Mouse (Mus musculus): Measurements from ENCODE around the gene Dpp8. TPM values are rescaled to one million over a fixed set of nuclear protein-coding genes. Genes with fewer than 3 reads are reported as not detected.
"Not testable (repeated sequence)": the region's sequence is repeated elsewhere in the genome, so short reads cannot be mapped to it uniquely, and the experiment has no call there.

The Dpp8 gene
- 36.7 and 43.3 TPM in 2 replicates for polyA plus RNA-seq (2016; fragmentation: Nextera tagmentation; extraction: Ambion mirVana)

GRCm38 (mm10) chr9:65032269-65033108 lies at the start of gene Dpp8:
Dpp8 (plus strand) TSS chr9:65032414.
- no peaks in the 10 kb centered on the region for H3K9me3 ChIP-seq (replicated peaks)
- H3K27me3 ChIP-seq (ENCODE audit: low read depth, poor library complexity, severe bottlenecking), result no peaks in the 10 kb centered on the region
- H3K27ac ChIP-seq, result peak within 1 kb of the TSS; percentile 96
- peaks cover 13% of the 10 kb centered on the region for H3K4me1 ChIP-seq
- DNase-seq (ENCODE audit: low spot score), result peak; percentile 96
- peak within 1 kb of the TSS; percentile 97 for H3K4me3 ChIP-seq
- under 1% methylated on average over 85 of the region's 85 CpGs for WGBS
- peaks cover 23% of the 10 kb centered on the region for H3K36me3 ChIP-seq

- H3K36me3 ChIP-seq, result peaks cover 100% of the 10 kb centered on the region
- no peaks in the 10 kb centered on the region for H3K4me1 ChIP-seq
- H3K4me3 ChIP-seq, result no peak overlapping the region
- H3K9me3 ChIP-seq (replicated peaks), result no peaks in the 10 kb centered on the region
- H3K27me3 ChIP-seq (ENCODE audit: low read depth, poor library complexity, severe bottlenecking), result no peaks in the 10 kb centered on the region
- WGBS, result 87% methylated on average over 8 of the region's 8 CpGs
- no peak overlapping the region for H3K27ac ChIP-seq
- no peak for DNase-seq (ENCODE audit: low spot score)
Measured at GRCm38 (mm10) chr9:64985037-64985794, 47.0 kb upstream of the Dpp8 start.

GRCm38 (mm10) chr9:64985807-64986206 lies 46.4 kb upstream of the Dpp8 start:
- no peak overlapping the region for H3K4me3 ChIP-seq
- no peaks in the 10 kb centered on the region for H3K27me3 ChIP-seq (ENCODE audit: low read depth, poor library complexity, severe bottlenecking)
- 93% methylated on average over 9 of the region's 9 CpGs for WGBS
- H3K36me3 ChIP-seq, result peaks cover 100% of the 10 kb centered on the region
- no peak for DNase-seq (ENCODE audit: low spot score)
- no peaks in the 10 kb centered on the region for H3K4me1 ChIP-seq
- H3K9me3 ChIP-seq (replicated peaks), result no peaks in the 10 kb centered on the region
- no peak overlapping the region for H3K27ac ChIP-seq

GRCm38 (mm10) chr9:64987651-64988050 lies 44.6 kb upstream of the Dpp8 start:
- DNase-seq (ENCODE audit: low spot score), result no peak
- H3K36me3 ChIP-seq, result peaks cover 100% of the 10 kb centered on the region
- WGBS, result 87% methylated on average over 2 of the region's 2 CpGs

GRCm38 (mm10) chr9:64988443-64988842 lies 43.8 kb upstream of the Dpp8 start:
- WGBS, result 88% methylated on average over 6 of the region's 6 CpGs
- H3K36me3 ChIP-seq, result peaks cover 99% of the 10 kb centered on the region
- H3K27ac ChIP-seq, result no peak overlapping the region
- H3K27me3 ChIP-seq (ENCODE audit: low read depth, poor library complexity, severe bottlenecking), result no peaks in the 10 kb centered on the region
- H3K9me3 ChIP-seq (replicated peaks), result no peaks in the 10 kb centered on the region
- no peak for DNase-seq (ENCODE audit: low spot score)
- H3K4me1 ChIP-seq, result no peaks in the 10 kb centered on the region
- H3K4me3 ChIP-seq, result no peak overlapping the region

More at GRCm38 (mm10) chr9:64987651-64988050, 44.6 kb upstream of the Dpp8 start:
- Histone ChIP-seq H3K4me3 (no peak overlapping the region), H3K9me3 (replicated peaks) (no peaks in the 10 kb centered on the region), H3K27ac (no peak overlapping the region), H3K27me3 (ENCODE audit: low read depth, poor library complexity, severe bottlenecking) (no peaks in the 10 kb centered on the region), H3K4me1 (no peaks in the 10 kb centered on the region)

- Histone ChIP-seq H3K27me3 (ENCODE audit: low read depth, poor library complexity, severe bottlenecking) (no peaks in the 10 kb centered on the region), H3K36me3 (peaks cover 97% of the 10 kb centered on the region), H3K4me3 (no peak overlapping the region), H3K27ac (no peak overlapping the region), H3K9me3 (replicated peaks) (no peaks in the 10 kb centered on the region), H3K4me1 (no peaks in the 10 kb centered on the region)
- no peak for DNase-seq (ENCODE audit: low spot score)
- WGBS, result 91% methylated on average over 7 of the region's 7 CpGs
Measured at GRCm38 (mm10) chr9:64990291-64990690, 41.9 kb upstream of the Dpp8 start.

GRCm38 (mm10) chr9:64995464-64995863 lies 36.8 kb upstream of the Dpp8 start:
- 94% methylated on average over 1 of the region's 1 CpGs for WGBS
- H3K36me3 ChIP-seq, result peaks cover 91% of the 10 kb centered on the region
- H3K4me1 ChIP-seq; DNase-seq (ENCODE audit: low spot score); H3K27me3 ChIP-seq (ENCODE audit: low read depth, poor library complexity, severe bottlenecking); H3K9me3 ChIP-seq (replicated peaks); H3K27ac ChIP-seq; H3K4me3 ChIP-seq: not testable (repeated sequence)

GRCm38 (mm10) chr9:65001481-65001880 lies 30.7 kb upstream of the Dpp8 start:
- DNase-seq (ENCODE audit: low spot score), result no peak
- 86% methylated on average over 4 of the region's 4 CpGs for WGBS
- Histone ChIP-seq H3K36me3 (peaks cover 90% of the 10 kb centered on the region), H3K4me1 (no peaks in the 10 kb centered on the region), H3K9me3 (replicated peaks) (no peaks in the 10 kb centered on the region), H3K4me3 (no peak overlapping the region), H3K27ac (no peak overlapping the region), H3K27me3 (ENCODE audit: low read depth, poor library complexity, severe bottlenecking) (no peaks in the 10 kb centered on the region)

GRCm38 (mm10) chr9:65005737-65006136 lies 26.5 kb upstream of the Dpp8 start:
- H3K9me3 ChIP-seq (replicated peaks), result no peaks in the 10 kb centered on the region
- no peak overlapping the region for H3K4me3 ChIP-seq
- no peaks in the 10 kb centered on the region for H3K27me3 ChIP-seq (ENCODE audit: low read depth, poor library complexity, severe bottlenecking)
- peaks cover 87% of the 10 kb centered on the region for H3K36me3 ChIP-seq
- WGBS, result 96% methylated on average over 8 of the region's 8 CpGs
- H3K4me1 ChIP-seq, result no peaks in the 10 kb centered on the region
- H3K27ac ChIP-seq, result no peak overlapping the region
- no peak for DNase-seq (ENCODE audit: low spot score)

GRCm38 (mm10) chr9:65010632-65011031 lies 21.6 kb upstream of the Dpp8 start:
- 93% methylated on average over 8 of the region's 8 CpGs for WGBS
- no peaks in the 10 kb centered on the region for H3K9me3 ChIP-seq (replicated peaks)
- no peak overlapping the region for H3K27ac ChIP-seq
- no peaks in the 10 kb centered on the region for H3K27me3 ChIP-seq (ENCODE audit: low read depth, poor library complexity, severe bottlenecking)
- no peaks in the 10 kb centered on the region for H3K4me1 ChIP-seq
- DNase-seq (ENCODE audit: low spot score), result no peak
- H3K4me3 ChIP-seq, result no peak overlapping the region
- peaks cover 54% of the 10 kb centered on the region for H3K36me3 ChIP-seq

- H3K27ac ChIP-seq, result no peak overlapping the region
- DNase-seq (ENCODE audit: low spot score), result no peak
- peaks cover 51% of the 10 kb centered on the region for H3K36me3 ChIP-seq
- no peaks in the 10 kb centered on the region for H3K27me3 ChIP-seq (ENCODE audit: low read depth, poor library complexity, severe bottlenecking)
- no peak overlapping the region for H3K4me3 ChIP-seq
- no peaks in the 10 kb centered on the region for H3K9me3 ChIP-seq (replicated peaks)
- 0 out of 2 replicates have a peak, but pooled peaks cover 2% of the 10 kb centered on the region for H3K4me1 ChIP-seq
- 65% methylated on average over 6 of the region's 6 CpGs for WGBS
Measured at GRCm38 (mm10) chr9:65011304-65011703, 20.9 kb upstream of the Dpp8 start.

GRCm38 (mm10) chr9:65015461-65016222 lies 16.6 kb upstream of the Dpp8 start:
- Histone ChIP-seq H3K36me3 (peaks cover 14% of the 10 kb centered on the region), H3K9me3 (replicated peaks) (no peaks in the 10 kb centered on the region), H3K27ac (no peak overlapping the region), H3K27me3 (ENCODE audit: low read depth, poor library complexity, severe bottlenecking) (no peaks in the 10 kb centered on the region), H3K4me3 (no peak overlapping the region), H3K4me1 (peaks cover 22% of the 10 kb centered on the region)
- WGBS, result 94% methylated on average over 7 of the region's 7 CpGs
- no peak for DNase-seq (ENCODE audit: low spot score)

Measured in limb, embryonic 10.5 days (tissue).